Mouse (Mus musculus) adrenal gland (tissue): ENCODE data around the gene Smad3.

Experiments
- intact Hi-C: fragments of 180-260 bp; cut with DNase I; formaldehyde crosslinking; loops from one replicate; pipeline ENCODE4 v1.15.1; 2025

Gene Smad3

DNA sequence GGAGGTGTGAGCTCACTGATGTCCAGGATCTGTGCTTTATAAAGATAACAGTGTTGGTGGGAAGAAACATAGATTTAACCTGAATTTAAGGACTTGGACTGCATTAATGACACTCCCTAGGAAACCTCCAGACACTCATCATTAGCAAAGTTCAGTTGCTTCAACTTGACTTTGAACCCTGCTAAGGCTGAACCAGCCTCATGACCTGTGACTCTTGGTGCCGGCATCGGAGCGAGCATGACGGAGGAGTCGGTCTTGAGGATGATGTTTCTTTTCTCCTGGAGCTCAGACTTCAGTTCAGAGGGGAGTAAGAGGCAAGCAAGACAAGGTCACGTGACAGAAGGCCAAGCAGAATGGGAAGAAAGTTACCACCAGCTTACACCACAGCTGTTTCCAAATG is 113.8 kb downstream of the Smad3 start:
- intact Hi-C loops, result no loop called here

DNA sequence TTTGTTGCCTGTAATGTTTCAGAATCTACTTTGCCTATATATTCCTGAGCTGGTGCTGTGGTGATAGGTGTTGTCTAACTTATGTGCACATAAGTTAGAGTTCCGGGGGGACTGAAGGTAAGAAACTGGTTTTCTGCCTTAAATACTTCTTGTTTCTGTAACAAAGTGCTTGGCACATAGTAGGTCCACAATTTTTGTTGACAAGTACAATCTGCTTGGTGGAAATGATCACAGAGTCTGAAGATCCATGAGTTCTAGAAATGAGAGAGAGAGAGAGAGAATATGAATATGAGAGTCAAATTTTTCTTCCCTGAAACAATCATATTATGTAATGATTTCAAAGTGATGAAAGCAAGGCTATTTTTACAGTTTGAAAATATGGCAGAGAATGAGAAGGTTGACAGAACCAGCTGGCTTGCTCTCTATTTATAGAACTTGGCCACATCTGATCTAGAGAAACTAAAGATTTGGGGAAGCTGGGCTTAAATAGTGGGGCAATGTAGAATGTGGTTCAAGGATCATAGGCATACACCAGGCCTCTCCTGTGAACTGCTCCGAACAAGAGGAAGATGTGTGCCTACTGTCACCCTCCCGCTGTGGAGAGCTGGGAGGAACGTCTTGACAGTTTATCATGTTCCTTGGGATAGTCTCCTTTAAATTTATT is 115.7 kb downstream of the Smad3 start:
- intact Hi-C loops, result no loop called here

- intact Hi-C loops, result no loop called here
These were observed 121.7 kb downstream of the Smad3 start for GRCm38 (mm10) chr9:63636113-63636512.

DNA sequence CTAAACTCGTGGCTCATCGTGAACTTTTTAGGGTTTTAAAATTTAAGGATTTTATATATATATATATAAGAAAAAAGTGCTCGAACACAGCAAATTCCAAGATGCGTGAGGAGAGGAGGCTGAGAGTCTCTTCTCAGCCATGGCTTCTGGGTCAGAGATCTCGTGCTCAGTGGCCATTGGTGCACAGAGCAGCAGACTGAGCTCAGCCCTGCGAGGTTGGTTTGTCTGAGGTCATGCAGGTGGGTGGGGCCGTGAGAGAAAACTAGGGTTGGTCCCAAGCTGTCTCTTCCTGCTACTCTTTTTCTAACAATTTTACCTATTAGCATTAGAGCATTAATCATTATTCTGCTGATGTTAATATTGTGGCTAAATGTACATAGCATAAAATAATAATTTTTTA is 124.5 kb downstream of the Smad3 start:
- intact Hi-C loops, result no loop called here

DNA sequence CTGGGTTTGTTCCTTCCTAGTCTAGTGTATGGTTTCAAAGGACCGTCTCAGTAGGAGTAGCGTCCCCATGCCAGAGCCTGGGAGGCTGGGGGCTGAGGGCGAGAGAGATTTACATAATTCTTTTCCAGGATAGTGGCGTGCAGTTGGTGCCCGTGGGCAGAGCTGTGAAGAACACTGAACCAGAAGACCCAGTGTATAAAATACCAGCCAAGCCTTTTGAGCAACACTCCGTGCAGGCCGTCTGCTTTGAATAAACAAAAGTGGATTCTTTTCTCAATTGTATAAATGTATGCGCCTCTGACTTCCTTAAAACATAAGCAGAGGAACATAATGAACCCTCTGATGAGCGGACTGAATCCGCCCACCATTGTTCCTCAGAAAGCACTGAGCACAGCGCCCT is 124.9 kb downstream of the Smad3 start:
- intact Hi-C loops, result no loop called here

DNA sequence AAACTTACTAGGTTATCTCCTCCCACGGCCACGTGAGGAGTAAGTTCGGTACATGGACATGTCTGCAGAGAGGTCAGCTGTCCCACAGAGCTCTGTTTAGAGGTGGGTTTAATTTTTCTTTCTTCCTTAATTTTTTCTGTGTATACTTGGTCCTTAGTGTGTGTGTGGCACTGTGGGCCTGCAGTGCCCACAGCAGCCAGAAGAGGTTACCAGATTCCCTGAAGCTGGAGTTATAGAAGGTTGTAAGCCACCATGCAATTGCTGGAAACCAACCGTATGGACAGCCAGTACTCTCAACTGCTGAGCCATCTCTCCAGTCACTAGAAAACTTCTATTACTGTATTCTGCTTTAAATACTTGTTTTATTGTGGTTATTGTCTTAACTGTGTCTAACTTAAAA is 125.7 kb downstream of the Smad3 start:
- intact Hi-C loops, result no loop called here

DNA sequence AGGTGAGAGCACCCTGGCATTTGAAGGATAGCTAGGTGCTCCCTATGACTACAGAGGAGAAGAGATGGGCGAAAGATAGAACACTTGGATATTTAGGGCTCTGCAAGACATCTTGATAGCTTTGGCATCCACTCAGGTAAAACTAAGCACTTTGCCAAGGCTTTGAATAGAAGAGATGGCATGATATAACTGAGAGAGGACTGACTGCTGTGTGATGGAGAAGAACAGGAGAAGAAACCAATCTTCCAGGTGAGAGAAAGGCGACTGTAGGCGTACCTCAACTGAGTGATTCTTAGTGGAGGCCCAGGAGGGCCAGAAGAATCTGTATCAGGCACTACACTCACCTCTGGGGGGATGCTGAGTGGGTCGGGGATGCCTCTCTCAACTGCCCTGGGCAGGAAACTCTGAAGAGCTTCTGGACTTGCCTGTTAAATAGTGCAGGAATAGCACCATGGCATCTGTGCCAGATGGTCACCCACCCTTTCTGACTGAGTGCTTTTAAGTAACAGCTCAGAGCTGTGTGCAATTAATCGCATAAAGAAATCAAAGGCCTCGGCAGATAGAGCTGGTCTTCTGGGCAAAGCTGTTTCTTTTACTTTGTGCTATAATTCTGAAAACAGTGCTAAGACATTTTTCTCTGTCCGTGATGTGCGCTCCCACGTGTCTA is 132.6 kb downstream of the Smad3 start:
- intact Hi-C loops, result no loop called here

- intact Hi-C loops, result no loop called here
These were observed 133.8 kb downstream of the Smad3 start for GRCm38 (mm10) chr9:63623895-63624569.

- intact Hi-C loops, result no loop called here
These were observed 139.8 kb downstream of the Smad3 start for GRCm38 (mm10) chr9:63617967-63618366.

- intact Hi-C loops, result no loop called here
These were observed 143.5 kb downstream of the Smad3 start for GRCm38 (mm10) chr9:63614018-63614985.

- intact Hi-C loops, result no loop called here
These were observed 144.2 kb downstream of the Smad3 start for GRCm38 (mm10) chr9:63613569-63613968.

DNA sequence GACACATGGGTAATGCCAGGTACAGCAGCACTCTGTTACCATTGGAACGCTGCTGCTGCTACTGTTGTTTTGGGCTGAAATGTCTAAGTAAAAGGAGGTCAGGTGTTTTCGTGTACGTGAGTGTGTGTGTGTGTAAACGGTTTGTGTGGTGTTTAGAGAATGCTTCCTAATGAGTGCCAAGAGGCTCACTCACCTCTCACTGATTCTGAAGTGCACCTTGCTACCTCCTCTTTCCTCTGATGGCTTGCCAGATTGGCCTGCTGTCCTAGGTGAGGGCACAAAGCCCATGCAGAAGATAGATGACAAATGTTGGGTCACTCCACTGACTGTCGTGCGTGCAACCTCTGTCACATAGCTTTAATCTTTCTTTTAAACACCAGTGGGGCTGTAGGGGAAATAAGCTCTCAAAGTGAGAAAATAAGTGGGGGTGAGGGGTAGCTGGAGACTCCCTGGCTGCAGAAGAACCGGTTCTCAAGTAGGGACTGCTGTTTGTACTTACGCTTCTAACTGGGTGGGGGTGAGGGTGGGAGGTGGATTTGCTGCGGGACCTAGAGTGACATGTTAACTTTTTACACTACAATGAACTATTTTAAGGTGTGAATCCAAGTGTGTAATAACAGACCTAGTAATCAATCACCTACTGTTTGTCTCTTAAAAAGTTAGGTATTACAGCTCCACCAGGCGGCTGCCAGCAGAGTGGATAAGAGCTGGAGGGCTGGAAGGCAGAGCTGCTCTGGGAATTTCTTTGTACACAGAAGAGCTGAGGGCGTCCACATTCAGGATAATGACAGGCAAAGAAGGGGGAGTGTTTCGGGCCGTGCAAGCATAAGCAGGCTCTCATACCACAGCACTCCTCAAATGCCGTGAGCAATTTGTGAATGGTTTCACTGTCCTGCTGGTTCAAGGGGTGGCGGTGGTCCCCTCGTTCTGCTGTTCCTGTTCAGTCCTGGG is 145.0 kb downstream of the Smad3 start:
- intact Hi-C loops, result no loop called here

DNA sequence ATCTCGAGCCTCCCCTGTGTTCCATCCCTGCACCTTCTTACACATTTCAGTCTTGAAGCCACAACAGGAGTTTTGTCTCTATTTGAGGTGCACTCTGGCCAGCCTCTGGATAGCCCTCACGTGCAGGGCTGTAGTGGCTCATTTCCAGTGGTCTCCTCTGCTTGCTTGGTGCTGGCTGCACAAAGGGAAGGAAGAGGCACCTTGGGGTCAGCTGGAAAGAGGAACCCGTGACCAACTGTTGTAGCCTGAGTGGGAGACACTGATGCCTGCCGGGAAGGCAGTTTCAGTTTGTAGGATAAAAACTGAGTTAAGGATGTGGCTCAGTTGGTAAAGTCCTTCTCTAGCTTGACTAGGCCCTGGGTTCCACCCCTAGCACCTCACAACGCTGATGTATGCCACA is 145.8 kb downstream of the Smad3 start:
- intact Hi-C loops, result no loop called here

DNA sequence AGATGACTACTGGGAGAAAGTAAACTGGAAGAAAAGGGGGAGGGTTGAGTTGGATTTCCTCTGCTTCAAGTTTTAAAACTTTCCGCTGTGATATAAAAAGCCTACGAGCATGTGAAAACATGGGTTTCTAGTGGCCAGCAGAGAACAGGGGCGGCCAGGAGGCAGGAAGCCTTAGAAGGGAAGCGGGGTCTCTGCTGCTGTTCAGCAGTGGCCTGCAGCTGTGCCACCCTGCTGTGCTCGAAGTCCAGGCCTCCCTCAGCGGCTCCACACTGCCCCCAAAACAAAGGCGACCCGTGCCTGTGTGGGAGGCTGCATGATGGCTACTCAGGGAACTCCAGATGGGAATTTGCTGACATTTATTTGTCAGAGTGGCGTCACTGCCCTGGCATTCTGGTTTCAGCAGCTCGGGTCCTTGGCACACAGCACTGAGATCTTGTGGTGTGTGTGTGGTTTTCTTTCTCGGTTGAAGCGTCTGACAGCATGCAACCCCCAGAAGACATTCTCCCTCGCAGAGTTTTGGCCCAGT is 146.9 kb downstream of the Smad3 start:
- intact Hi-C loops, result no loop called here

DNA sequence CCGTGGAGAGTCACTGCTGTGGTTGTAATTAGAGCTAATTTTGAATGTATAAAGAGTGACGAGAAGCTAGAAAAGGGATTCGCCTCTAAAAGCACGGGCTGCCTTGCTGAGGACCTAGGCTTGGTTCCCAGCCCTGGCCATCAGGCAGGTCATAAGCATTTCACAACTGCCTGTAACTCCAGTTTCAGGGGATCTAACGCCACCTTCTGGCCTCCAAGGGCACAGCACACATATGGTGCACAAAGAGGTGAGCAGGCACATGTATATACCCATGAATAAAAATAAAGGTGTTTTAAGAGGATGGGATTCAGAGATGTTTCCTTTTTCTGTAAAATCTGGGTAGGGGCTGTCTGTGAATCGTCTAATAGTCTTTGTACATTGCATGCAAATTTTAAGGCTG is 147.6 kb downstream of the Smad3 start:
- intact Hi-C loops, result no loop called here

GRCm38 (mm10) chr9:63609776-63610175 is 148.0 kb downstream of the Smad3 start:
- intact Hi-C loops, result loop anchor here (10.0 kb wide), 1 partner anchor 475 kb away; no protein-coding TSS in a partner anchor

DNA sequence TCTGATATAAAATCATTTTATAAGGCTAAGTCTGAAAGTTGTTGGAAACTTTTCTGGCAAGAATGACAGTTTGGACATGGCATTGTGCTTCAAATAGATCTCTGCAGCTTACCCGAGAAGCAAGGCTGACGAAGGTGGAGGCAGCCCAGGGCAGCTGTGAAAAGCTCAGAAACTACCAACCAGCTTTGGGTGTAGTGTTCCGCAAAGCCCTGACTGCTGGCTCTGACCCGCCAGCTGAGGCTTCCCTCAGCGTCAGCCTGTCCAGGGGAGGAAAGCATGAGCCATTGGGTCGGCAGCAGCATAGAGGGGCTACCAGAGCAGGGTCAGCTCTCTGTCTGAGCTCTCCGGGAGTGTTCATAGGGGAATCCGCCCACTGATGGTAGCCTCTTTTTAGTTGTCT is 148.5 kb downstream of the Smad3 start:
- intact Hi-C loops, result loop anchor here (10.0 kb wide), 1 partner anchor 474 kb away; no protein-coding TSS in a partner anchor

GRCm38 (mm10) chr9:63608006-63608405 is 149.8 kb downstream of the Smad3 start:
- intact Hi-C loops, result loop anchor here (10.0 kb wide), 1 partner anchor 473 kb away; no protein-coding TSS in a partner anchor

GRCm38 (mm10) chr9:63606594-63606993 is 151.2 kb downstream of the Smad3 start:
- intact Hi-C loops, result loop anchor here (10.0 kb wide), 1 partner anchor 472 kb away; no protein-coding TSS in a partner anchor

GRCm38 (mm10) chr9:63603849-63604248 is 153.9 kb downstream of the Smad3 start:
- intact Hi-C loops, result loop anchor here (10.0 kb wide), 1 partner anchor 469 kb away; no protein-coding TSS in a partner anchor
